ENCODE assay signal across 8 mouse cellular contexts in the genomic region with DNA sequence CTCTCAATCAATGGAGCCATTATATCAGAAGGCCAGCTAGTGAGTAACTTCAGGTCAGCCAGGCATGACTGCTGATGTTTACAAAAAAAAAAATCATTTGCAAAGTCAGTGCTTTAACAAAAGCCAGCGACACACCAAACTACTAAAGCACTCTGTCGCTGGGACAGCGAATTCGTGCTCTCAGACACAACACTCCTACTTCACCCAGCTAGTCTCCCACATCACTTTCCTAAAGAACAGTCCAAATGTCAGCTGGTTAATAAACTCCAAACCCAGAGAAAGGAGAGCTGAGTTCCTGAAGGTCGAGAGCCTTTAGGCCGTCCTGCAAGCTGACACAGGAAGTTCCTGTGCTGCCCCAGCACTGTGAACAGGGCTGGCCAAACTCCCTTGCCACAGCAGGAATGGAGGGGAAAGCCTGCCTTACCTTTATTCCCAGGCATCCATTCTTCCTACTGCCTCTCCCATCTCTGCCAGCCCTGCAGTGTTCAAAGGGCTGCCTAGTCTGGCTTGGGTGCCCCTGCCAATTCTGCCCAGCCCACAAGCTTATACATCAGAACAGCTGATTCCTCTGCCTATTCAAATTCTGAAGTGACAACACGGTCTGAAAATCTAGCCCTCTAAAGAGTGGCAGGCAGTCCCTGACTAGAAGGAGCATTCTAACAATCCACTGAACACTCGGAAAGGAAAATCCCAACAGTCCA. TPM values are rescaled to one million over a fixed set of nuclear protein-coding genes. Genes with fewer than 3 reads are reported as not detected.
DNase-seq lines count a peak whose midpoint lies in the region; ATAC-seq and TF ChIP-seq lines count a peak whose summit lies in the region.

No protein-coding gene starts in this region.

- ATAC-seq in megakaryocyte, adult 5-6 weeks (ENCODE audit: poor library complexity, severe bottlenecking): no peak
- no peak for ATAC-seq in embryonic facial prominence, embryonic 13.5 days (ENCODE audit: insufficient number of reproducible peaks, insufficient read depth, low FRiP score, low TSS enrichment, low read depth)
- no peak for ATAC-seq in hindbrain, postnatal 0 days
- ATAC-seq in liver, embryonic 15.5 days (ENCODE audit: insufficient read depth): no peak

- peak overlapping the region; percentile 89 for H3K4me2 ChIP-seq in embryonic facial prominence, embryonic 13.5 days
- peak overlapping the region; percentile 89 for H3K4me2 ChIP-seq in hindbrain, postnatal 0 days (ENCODE audit: low read depth, low read length)
- H3K4me2 ChIP-seq in liver, embryonic 15.5 days: peak overlapping the region; percentile 89

- no peak for TF ChIP-seq CTCF in hindbrain, postnatal 0 days (IDR thresholded peaks at IDR 0.05; ENCODE audit: low read depth)

- H3K36me3 ChIP-seq in megakaryocyte, embryonic 14.5 days (replicated peaks; ENCODE audit: low read length): peaks cover 59% of the 10 kb centered on the region
- H3K36me3 ChIP-seq in embryonic facial prominence, embryonic 13.5 days: peaks cover 4% of the 10 kb centered on the region; the same call in 1 of the 2 replicates
- no peaks in the 10 kb centered on the region for H3K36me3 ChIP-seq in hindbrain, postnatal 0 days (ENCODE audit: insufficient read depth, low read length)
- no peaks in the 10 kb centered on the region for H3K36me3 ChIP-seq in liver, embryonic 15.5 days (replicated peaks)

- peak overlapping the region; percentile 45 for H3K27ac ChIP-seq in embryonic facial prominence, embryonic 13.5 days
- peak overlapping the region; percentile 48; the same call in 1 of the 2 replicates for H3K27ac ChIP-seq in hindbrain, postnatal 0 days
- H3K27ac ChIP-seq in liver, embryonic 15.5 days (replicated peaks): peak overlapping the region; percentile 69

- H3K27me3 ChIP-seq in megakaryocyte, embryonic 14.5 days (replicated peaks): peaks cover 9% of the 10 kb centered on the region
- H3K27me3 ChIP-seq in embryonic facial prominence, embryonic 13.5 days: no peaks in the 10 kb centered on the region
- H3K27me3 ChIP-seq in hindbrain, postnatal 0 days (ENCODE audit: insufficient read depth, low read length): no peaks in the 10 kb centered on the region
- H3K27me3 ChIP-seq in liver, embryonic 15.5 days: peaks cover 18% of the 10 kb centered on the region; the same call in 1 of the 2 replicates

- peak overlapping the region; percentile 93 for H3K4me3 ChIP-seq in megakaryocyte, embryonic 14.5 days (replicated peaks)
- peak overlapping the region; percentile 71 for H3K4me3 ChIP-seq in embryonic facial prominence, embryonic 13.5 days
- H3K4me3 ChIP-seq in hindbrain, postnatal 0 days (ENCODE audit: low read length): peak overlapping the region; percentile 86
- peak overlapping the region; percentile 71 for H3K4me3 ChIP-seq in liver, embryonic 15.5 days (replicated peaks)

- peaks cover 42% of the 10 kb centered on the region for H3K4me1 ChIP-seq in megakaryocyte, embryonic 14.5 days
- H3K4me1 ChIP-seq in embryonic facial prominence, embryonic 13.5 days: peaks cover 65% of the 10 kb centered on the region
- peaks cover 36% of the 10 kb centered on the region for H3K4me1 ChIP-seq in hindbrain, postnatal 0 days (ENCODE audit: insufficient read depth, low read length)
- H3K4me1 ChIP-seq in liver, embryonic 15.5 days (replicated peaks): peaks cover 72% of the 10 kb centered on the region

- 9% methylated on average over 8 of the region's 8 CpGs for WGBS in embryonic facial prominence, embryonic 13.5 days
- WGBS in hindbrain, postnatal 0 days: 6% methylated on average over 8 of the region's 8 CpGs
- 18% methylated on average over 8 of the region's 8 CpGs for WGBS in liver, embryonic 15.5 days (ENCODE audit: insufficient replicate concordance)

- peaks cover 26% of the 10 kb centered on the region for H3K9me3 ChIP-seq in megakaryocyte, embryonic 14.5 days
- no peaks in the 10 kb centered on the region for H3K9me3 ChIP-seq in embryonic facial prominence, embryonic 13.5 days
- no peaks in the 10 kb centered on the region for H3K9me3 ChIP-seq in hindbrain, postnatal 0 days (ENCODE audit: low read length)
- H3K9me3 ChIP-seq in liver, embryonic 15.5 days (replicated peaks): no peaks in the 10 kb centered on the region

- DNase-seq in hindbrain, postnatal 0 days (ENCODE audit: low spot score): no peak
- no peak for DNase-seq in right cerebral cortex, postnatal 25 days
- DNase-seq in urinary bladder, postnatal 36 days (ENCODE audit: low spot score in 2 of 2): no peak
- no peak for DNase-seq in layer of hippocampus, adult 9-10 months (ENCODE audit: low spot score)

- H3K9ac ChIP-seq in embryonic facial prominence, embryonic 13.5 days: peak overlapping the region; percentile 95
- peak overlapping the region; percentile 89 for H3K9ac ChIP-seq in hindbrain, postnatal 0 days (replicated peaks; ENCODE audit: low read length)
- peak overlapping the region; percentile 74; the same call in 1 of the 2 replicates for H3K9ac ChIP-seq in liver, embryonic 15.5 days

RNA-seq across cellular contexts. Expression of gene Snx18, which starts 2.2 kb away (rescaled TPM):
- 2.1 and 4.9 TPM in 2 replicates for polyA plus RNA-seq in megakaryocyte, embryonic 14.5 days (2012; ENCODE audit: insufficient read depth, low replicate concordance)
- total RNA-seq in megakaryocyte, adult 5-6 weeks (2015): 61.3 and 66.5 TPM in 2 replicates
- total RNA-seq in megakaryocyte, adult 5-6 weeks (2017): 64.9 and 75.6 TPM in 2 replicates
- polyA plus RNA-seq in embryonic facial prominence, embryonic 13.5 days (2015; fragmentation: Nextera tagmentation; extraction: Ambion mirVana): 23.2 and 25.5 TPM in 2 replicates
- total RNA-seq in hindbrain, postnatal 0 days (2014; rRNA removed): 38.2 and 44.4 TPM in 2 replicates
- 11.1 and 11.5 TPM in 2 replicates for polyA plus RNA-seq in hindbrain, postnatal 0 days (2015; fragmentation: Nextera tagmentation; extraction: Ambion mirVana)
- 5.7 and 6.5 TPM in 2 replicates for polyA plus RNA-seq in liver, embryonic 15.5 days (2015; fragmentation: Nextera tagmentation; extraction: Ambion mirVana)

RNA-seq across cellular contexts. Expression of gene Hspb3, which starts 47.4 kb away (rescaled TPM):
- not detected in 2 replicates for polyA plus RNA-seq in megakaryocyte, embryonic 14.5 days (2012; ENCODE audit: insufficient read depth, low replicate concordance)
- total RNA-seq in megakaryocyte, adult 5-6 weeks (2015): not detected in 2 replicates
- not detected in 2 replicates for total RNA-seq in megakaryocyte, adult 5-6 weeks (2017)
- polyA plus RNA-seq in embryonic facial prominence, embryonic 13.5 days (2015; fragmentation: Nextera tagmentation; extraction: Ambion mirVana): 0.59 and 1.0 TPM in 2 replicates
- total RNA-seq in hindbrain, postnatal 0 days (2014; rRNA removed): 0.21 and 0.47 TPM in 2 replicates
- 0.55 and 1.1 TPM in 2 replicates for polyA plus RNA-seq in hindbrain, postnatal 0 days (2015; fragmentation: Nextera tagmentation; extraction: Ambion mirVana)
- 0.76 and 1.2 TPM in 2 replicates for polyA plus RNA-seq in liver, embryonic 15.5 days (2015; fragmentation: Nextera tagmentation; extraction: Ambion mirVana)
